Mouse (Mus musculus): Measurements from ENCODE around the gene Gusb. TPM values are rescaled to one million over a fixed set of nuclear protein-coding genes. Genes with fewer than 3 reads are reported as not detected.

Gusb gene
- polyA plus RNA-seq, 1 experiment from 2014 or later, result 35.8 TPM

GRCm38 (mm10) chr5:129997700-129998099 is 5.1 kb downstream of the Gusb start:
- 72% methylated on average over 19 of the region's 19 CpGs for whole genome bisulfite sequencing

GRCm38 (mm10) chr5:129994989-129995388 is 7.9 kb downstream of the Gusb start:
- Histone ChIP-seq H3K4me2 (ENCODE audit: low read length) (no peak overlapping the region), H3K4me3 (ENCODE audit: low read length) (no peak overlapping the region), H3K27me3 (replicated peaks; ENCODE audit: control insufficient read depth, insufficient read depth, low read length) (no peaks in the 10 kb centered on the region), H3K4me1 (ENCODE audit: control insufficient read depth, insufficient read depth, low read depth, low read length) (no peaks in the 10 kb centered on the region), H3K27ac (ENCODE audit: low read depth, low read length) (no peak overlapping the region), H3K9ac (ENCODE audit: low read depth, low read length) (no peak overlapping the region), H3K36me3 (ENCODE audit: control insufficient read depth, insufficient read depth, low read length) (no peaks in the 10 kb centered on the region), H3K9me3 (ENCODE audit: control insufficient read depth, low read length) (no peaks in the 10 kb centered on the region)
- no peak for ATAC-seq
- WGBS, result 89% methylated on average over 7 of the region's 7 CpGs

More at GRCm38 (mm10) chr5:129997700-129998099, 5.1 kb downstream of the Gusb start:
- Histone ChIP-seq H3K9ac (ENCODE audit: low read depth, low read length) (no peak overlapping the region), H3K4me2 (ENCODE audit: low read length) (no peak overlapping the region), H3K4me1 (ENCODE audit: control insufficient read depth, insufficient read depth, low read depth, low read length) (peaks cover 8% of the 10 kb centered on the region), H3K4me3 (ENCODE audit: low read length) (no peak overlapping the region), H3K9me3 (ENCODE audit: control insufficient read depth, low read length) (no peaks in the 10 kb centered on the region), H3K36me3 (ENCODE audit: control insufficient read depth, insufficient read depth, low read length) (no peaks in the 10 kb centered on the region), H3K27ac (ENCODE audit: low read depth, low read length) (no peak overlapping the region), H3K27me3 (replicated peaks; ENCODE audit: control insufficient read depth, insufficient read depth, low read length) (no peaks in the 10 kb centered on the region)
- ATAC-seq, result no peak

- no peaks in the 10 kb centered on the region for H3K4me1 ChIP-seq (ENCODE audit: control insufficient read depth, insufficient read depth, low read depth, low read length)
- H3K27ac ChIP-seq (ENCODE audit: low read depth, low read length), result no peak overlapping the region
- H3K9me3 ChIP-seq (ENCODE audit: control insufficient read depth, low read length), result no peaks in the 10 kb centered on the region
- WGBS, result 89% methylated on average over 14 of the region's 14 CpGs
- H3K27me3 ChIP-seq (replicated peaks; ENCODE audit: control insufficient read depth, insufficient read depth, low read length), result no peaks in the 10 kb centered on the region
- H3K36me3 ChIP-seq (ENCODE audit: control insufficient read depth, insufficient read depth, low read length), result no peaks in the 10 kb centered on the region
- H3K4me3 ChIP-seq (ENCODE audit: low read length), result no peak overlapping the region
- ATAC-seq, result no peak
- H3K4me2 ChIP-seq (ENCODE audit: low read length), result no peak overlapping the region
- H3K9ac ChIP-seq (ENCODE audit: low read depth, low read length), result no peak overlapping the region
Observed at GRCm38 (mm10) chr5:129993374-129993773, 9.5 kb downstream of the Gusb start.

DNA sequence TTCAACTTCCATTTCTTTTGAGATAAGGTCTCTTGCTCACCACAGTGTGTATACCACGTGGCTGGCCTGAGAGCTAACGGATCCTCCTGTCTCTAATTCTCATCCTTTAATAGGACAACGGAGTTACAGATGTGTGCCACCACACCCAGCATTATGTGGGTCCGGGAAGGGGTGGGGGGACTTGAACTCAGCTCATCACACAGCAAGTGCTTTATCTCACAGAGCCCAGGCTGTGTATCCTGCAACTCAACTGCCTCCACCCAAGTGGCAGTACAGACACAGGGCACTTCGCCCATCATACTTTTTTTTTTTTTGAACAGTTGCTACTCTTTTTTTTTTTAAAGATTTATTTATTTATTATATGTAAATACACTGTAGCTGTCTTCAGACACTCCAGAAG is 11.0 kb downstream of the Gusb start:
- no peak overlapping the region for H3K4me3 ChIP-seq (ENCODE audit: low read length)
- H3K9me3 ChIP-seq (ENCODE audit: control insufficient read depth, low read length), result no peaks in the 10 kb centered on the region
- H3K4me1 ChIP-seq (ENCODE audit: control insufficient read depth, insufficient read depth, low read depth, low read length), result no peaks in the 10 kb centered on the region
- no peaks in the 10 kb centered on the region for H3K27me3 ChIP-seq (replicated peaks; ENCODE audit: control insufficient read depth, insufficient read depth, low read length)
- H3K27ac ChIP-seq (ENCODE audit: low read depth, low read length), result no peak overlapping the region
- 96% methylated on average over 5 of the region's 5 CpGs for WGBS
- no peak overlapping the region for H3K9ac ChIP-seq (ENCODE audit: low read depth, low read length)
- 0 out of 2 replicates have a peak, but pooled peaks cover 2% of the 10 kb centered on the region for H3K36me3 ChIP-seq (ENCODE audit: control insufficient read depth, insufficient read depth, low read length)
- no peak for ATAC-seq
- no peak overlapping the region for H3K4me2 ChIP-seq (ENCODE audit: low read length)

- Histone ChIP-seq H3K4me1 (ENCODE audit: control insufficient read depth, insufficient read depth, low read depth, low read length) (no peaks in the 10 kb centered on the region), H3K9ac (ENCODE audit: low read depth, low read length) (no peak overlapping the region), H3K9me3 (ENCODE audit: control insufficient read depth, low read length) (no peaks in the 10 kb centered on the region), H3K4me2 (ENCODE audit: low read length) (no peak overlapping the region), H3K27me3 (replicated peaks; ENCODE audit: control insufficient read depth, insufficient read depth, low read length) (no peaks in the 10 kb centered on the region), H3K4me3 (ENCODE audit: low read length) (no peak overlapping the region), H3K27ac (ENCODE audit: low read depth, low read length) (no peak overlapping the region), H3K36me3 (ENCODE audit: control insufficient read depth, insufficient read depth, low read length) (0 out of 2 replicates have a peak, but pooled peaks cover 2% of the 10 kb centered on the region)
- no peak for ATAC-seq
- WGBS, result 76% methylated on average over 13 of the region's 13 CpGs
Observed at GRCm38 (mm10) chr5:129989376-129989775, 13.5 kb downstream of the Gusb start.

DNA sequence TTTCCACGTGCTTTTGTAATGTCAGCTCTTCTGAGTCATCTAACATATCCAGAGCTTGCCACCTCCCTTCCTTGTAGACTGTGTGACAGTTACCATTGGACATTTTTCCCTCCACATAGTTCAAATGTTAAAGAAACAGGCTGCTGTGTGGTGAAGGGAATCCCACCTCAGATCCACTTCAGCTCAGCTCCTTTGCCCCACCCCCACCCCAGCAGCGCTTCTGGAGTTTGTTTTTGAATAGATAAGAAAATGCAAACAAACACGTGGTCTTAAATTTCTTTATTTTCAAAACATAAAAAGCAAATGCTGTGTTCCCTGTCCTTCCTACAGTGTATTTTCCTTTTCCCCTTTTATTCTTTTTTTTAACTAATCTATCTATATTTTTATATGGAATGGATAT is 22.6 kb downstream of the Gusb start:
- no peak for ATAC-seq
- H3K27me3 ChIP-seq (replicated peaks; ENCODE audit: control insufficient read depth, insufficient read depth, low read length), result no peaks in the 10 kb centered on the region
- H3K27ac ChIP-seq (ENCODE audit: low read depth, low read length), result no peak overlapping the region
- H3K9ac ChIP-seq (ENCODE audit: low read depth, low read length), result no peak overlapping the region
- no peak overlapping the region for H3K4me2 ChIP-seq (ENCODE audit: low read length)
- WGBS, result 82% methylated on average over 3 of the region's 3 CpGs
- H3K9me3 ChIP-seq (ENCODE audit: control insufficient read depth, low read length), result no peaks in the 10 kb centered on the region
- H3K36me3 ChIP-seq (ENCODE audit: control insufficient read depth, insufficient read depth, low read length), result 0 out of 2 replicates have a peak, but pooled peaks cover 3% of the 10 kb centered on the region
- no peaks in the 10 kb centered on the region for H3K4me1 ChIP-seq (ENCODE audit: control insufficient read depth, insufficient read depth, low read depth, low read length)
- H3K4me3 ChIP-seq (ENCODE audit: low read length), result no peak overlapping the region

- Histone ChIP-seq H3K27ac (ENCODE audit: low read depth, low read length) (no peak overlapping the region), H3K4me2 (ENCODE audit: low read length) (no peak overlapping the region), H3K27me3 (replicated peaks; ENCODE audit: control insufficient read depth, insufficient read depth, low read length) (no peaks in the 10 kb centered on the region), H3K9ac (ENCODE audit: low read depth, low read length) (no peak overlapping the region), H3K36me3 (ENCODE audit: control insufficient read depth, insufficient read depth, low read length) (0 out of 2 replicates have a peak, but pooled peaks cover 3% of the 10 kb centered on the region), H3K9me3 (ENCODE audit: control insufficient read depth, low read length) (no peaks in the 10 kb centered on the region), H3K4me1 (ENCODE audit: control insufficient read depth, insufficient read depth, low read depth, low read length) (no peaks in the 10 kb centered on the region), H3K4me3 (ENCODE audit: low read length) (no peak overlapping the region)
- ATAC-seq, result no peak
- WGBS, result 91% methylated on average over 5 of the region's 5 CpGs
Observed at GRCm38 (mm10) chr5:129978608-129979007, 24.2 kb downstream of the Gusb start.

- Histone ChIP-seq H3K4me2 (ENCODE audit: low read length) (no peak overlapping the region), H3K36me3 (ENCODE audit: control insufficient read depth, insufficient read depth, low read length) (no peaks in the 10 kb centered on the region), H3K27me3 (replicated peaks; ENCODE audit: control insufficient read depth, insufficient read depth, low read length) (no peaks in the 10 kb centered on the region), H3K9me3 (ENCODE audit: control insufficient read depth, low read length) (no peaks in the 10 kb centered on the region), H3K4me3 (ENCODE audit: low read length) (no peak overlapping the region), H3K9ac (ENCODE audit: low read depth, low read length) (no peak overlapping the region), H3K4me1 (ENCODE audit: control insufficient read depth, insufficient read depth, low read depth, low read length) (no peaks in the 10 kb centered on the region), H3K27ac (ENCODE audit: low read depth, low read length) (no peak overlapping the region)
- WGBS, result 89% methylated on average over 4 of the region's 4 CpGs
- no peak for ATAC-seq
Observed at GRCm38 (mm10) chr5:129977768-129978167, 25.1 kb downstream of the Gusb start.

DNA sequence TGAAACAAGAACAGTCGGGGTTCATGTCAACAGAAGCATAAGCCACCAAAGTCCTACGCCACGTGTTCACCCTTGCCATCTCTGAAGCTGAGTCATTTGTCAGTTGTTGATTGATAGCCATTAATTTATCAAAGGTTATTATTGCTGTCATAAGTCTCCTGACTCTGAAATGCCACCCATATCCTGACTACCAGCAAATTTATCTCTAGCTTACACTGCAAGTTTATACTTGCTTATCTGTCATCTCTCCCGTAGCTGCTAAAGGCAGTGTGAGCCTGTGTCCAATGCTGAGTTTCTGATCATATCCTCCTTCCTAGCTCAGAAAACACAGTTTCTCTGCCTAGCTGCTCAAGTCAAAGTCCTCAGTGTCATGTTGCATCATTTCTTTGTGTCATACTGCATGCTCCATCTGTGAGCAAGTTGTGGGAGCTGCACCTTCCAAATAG is 28.0 kb downstream of the Gusb start:
- Histone ChIP-seq H3K4me2 (ENCODE audit: low read length) (no peak overlapping the region), H3K36me3 (ENCODE audit: control insufficient read depth, insufficient read depth, low read length) (0 out of 2 replicates have a peak, but pooled peaks cover 2% of the 10 kb centered on the region), H3K9ac (ENCODE audit: low read depth, low read length) (no peak overlapping the region), H3K4me1 (ENCODE audit: control insufficient read depth, insufficient read depth, low read depth, low read length) (no peaks in the 10 kb centered on the region), H3K4me3 (ENCODE audit: low read length) (no peak overlapping the region), H3K9me3 (ENCODE audit: control insufficient read depth, low read length) (no peaks in the 10 kb centered on the region), H3K27ac (ENCODE audit: low read depth, low read length) (no peak overlapping the region), H3K27me3 (replicated peaks; ENCODE audit: control insufficient read depth, insufficient read depth, low read length) (no peaks in the 10 kb centered on the region)
- ATAC-seq, result no peak
- 86% methylated on average over 4 of the region's 4 CpGs for WGBS

GRCm38 (mm10) chr5:129974354-129974753 is 28.5 kb downstream of the Gusb start:
- 93% methylated on average over 4 of the region's 4 CpGs for WGBS
- no peaks in the 10 kb centered on the region for H3K9me3 ChIP-seq (ENCODE audit: control insufficient read depth, low read length)
- H3K9ac ChIP-seq (ENCODE audit: low read depth, low read length), result no peak overlapping the region
- 0 out of 2 replicates have a peak, but pooled peaks cover 2% of the 10 kb centered on the region for H3K36me3 ChIP-seq (ENCODE audit: control insufficient read depth, insufficient read depth, low read length)
- H3K4me1 ChIP-seq (ENCODE audit: control insufficient read depth, insufficient read depth, low read depth, low read length), result no peaks in the 10 kb centered on the region
- H3K4me2 ChIP-seq (ENCODE audit: low read length), result no peak overlapping the region
- H3K27me3 ChIP-seq (replicated peaks; ENCODE audit: control insufficient read depth, insufficient read depth, low read length), result no peaks in the 10 kb centered on the region
- no peak overlapping the region for H3K27ac ChIP-seq (ENCODE audit: low read depth, low read length)
- H3K4me3 ChIP-seq (ENCODE audit: low read length), result no peak overlapping the region
- no peak for ATAC-seq

All from hindbrain, embryonic 16.5 days (tissue).